In the genomic region with DNA sequence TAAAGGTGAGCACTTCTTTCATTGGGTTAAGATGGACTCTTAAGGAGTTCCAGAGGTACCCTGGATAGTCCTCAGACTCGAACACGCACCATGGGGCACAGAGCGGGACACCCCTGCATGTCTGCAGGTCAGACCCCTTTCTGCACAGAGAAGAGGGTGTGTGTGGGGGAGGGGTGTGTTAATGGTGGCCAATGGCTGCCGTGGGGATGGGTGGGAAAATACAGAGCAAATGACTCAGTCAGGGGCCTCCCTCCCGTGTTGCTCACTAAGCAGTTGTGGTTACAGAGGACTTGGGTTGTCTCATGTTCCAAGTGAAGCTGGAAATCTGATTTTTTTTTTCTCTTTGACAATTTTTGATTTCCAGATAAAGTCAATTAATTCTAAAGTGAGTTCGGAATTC, we compare ENCODE assay signal across 31 mouse cellular contexts. TPM values are rescaled to one million over a fixed set of nuclear protein-coding genes. Genes with fewer than 3 reads are reported as not detected.
DNase-seq lines count a peak whose midpoint lies in the region; ATAC-seq and TF ChIP-seq lines count a peak whose summit lies in the region.
"Had no signal": no experiment of that assay in that cellular context is flagged by ENCODE, and none has a peak within 500 bp of the region (broad histone marks: within the 10 kb centered on the region; RNA-seq: fewer than 3 reads in every experiment).

No protein-coding gene starts in this region.

- H3K9ac ChIP-seq in midbrain, embryonic 15.5 days = no peak overlapping the region
- H3K9ac ChIP-seq: heart, embryonic 13.5 days; hindbrain, embryonic 14.5 days had no signal

- no peak overlapping the region for H3K27ac ChIP-seq in midbrain, embryonic 15.5 days
- H3K27ac ChIP-seq: heart, embryonic 13.5 days; hindbrain, embryonic 14.5 days; hindbrain, postnatal 0 days had no signal

- no peaks in the 10 kb centered on the region for H3K36me3 ChIP-seq in myocyte (ENCODE audit: control insufficient read depth, insufficient read depth)
- no peaks in the 10 kb centered on the region for H3K36me3 ChIP-seq in midbrain, embryonic 15.5 days (replicated peaks)
- H3K36me3 ChIP-seq: G1E; heart, embryonic 13.5 days had no signal

- TF ChIP-seq POLR2A in myocyte (IDR thresholded peaks at IDR 0.05; ENCODE audit: insufficient read length, low read depth) = no peak
- no peak for TF ChIP-seq POLR2A in lung, adult 2 months (IDR thresholded peaks at IDR 0.05; ENCODE audit: borderline replicate concordance, extremely low read depth, low read depth, low read length)

- no peak overlapping the region for H3K4me3 ChIP-seq in myocyte
- no peak overlapping the region for H3K4me3 ChIP-seq in midbrain, embryonic 15.5 days
- H3K4me3 ChIP-seq in lung, adult 2 months (replicated peaks; ENCODE audit: extremely low read depth, low read depth, low read length) = no peak overlapping the region
- H3K4me3 ChIP-seq: heart, embryonic 13.5 days had no signal

- no peaks in the 10 kb centered on the region for H3K27me3 ChIP-seq in myocyte (ENCODE audit: control insufficient read depth, insufficient read depth, insufficient read length)
- H3K27me3 ChIP-seq in midbrain, embryonic 15.5 days (replicated peaks) = no peaks in the 10 kb centered on the region

- no peak overlapping the region for H3ac ChIP-seq in myocyte (ENCODE audit: control insufficient read depth, insufficient read length)

- WGBS in midbrain, embryonic 15.5 days = 77% methylated on average over 6 of the region's 6 CpGs
- 82% methylated on average over 6 of the region's 6 CpGs for WGBS in lung, adult 2 months

- peaks cover 9% of the 10 kb centered on the region for H3K4me1 ChIP-seq in midbrain, embryonic 15.5 days
- peaks cover 2% of the 10 kb centered on the region; the same call in 1 of the 2 replicates for H3K4me1 ChIP-seq in lung, adult 2 months (ENCODE audit: control insufficient read depth, insufficient read depth, low read length)

- no peaks in the 10 kb centered on the region for H3K9me3 ChIP-seq in midbrain, embryonic 15.5 days
- H3K9me3 ChIP-seq: G1E; heart, embryonic 13.5 days had no signal

- no peak for TF ChIP-seq CTCF in lung, adult 2 months (IDR thresholded peaks at IDR 0.05; ENCODE audit: insufficient read depth, low read length)

- H3K79me2 ChIP-seq in myocyte (ENCODE audit: control insufficient read depth, insufficient read depth) = no peaks in the 10 kb centered on the region

- H3K4me2 ChIP-seq in myocyte (ENCODE audit: low read depth) = peak overlapping the region; percentile 27
- H3K4me2 ChIP-seq in midbrain, embryonic 15.5 days = no peak overlapping the region
- H3K4me2 ChIP-seq: heart, embryonic 13.5 days; hindbrain, embryonic 14.5 days had no signal

- DNase-seq in 416B (ENCODE audit: low read depth) (peak; percentile 31), NIH3T3 (ENCODE audit: low read depth) (peak; percentile 67)
- DNase-seq in spleen, postnatal 14 days (ENCODE audit: low spot score in 2 of 2) = no peak
- no peak for DNase-seq in lung, adult 2 months
- DNase-seq: adrenal gland, postnatal 10 days; adrenal gland, postnatal 36 days; cerebellum, adult 18-20 months; cerebellum, adult 9-10 months; cerebellum, postnatal 14 days; gastrocnemius, postnatal 25 days; heart, adult 18-20 months; heart, postnatal 14 days; heart, postnatal 4 days had no signal

- ATAC-seq in midbrain, embryonic 15.5 days (replicated peaks) = no peak
- ATAC-seq: activated CD4-positive, CD25-positive, alpha-beta regulatory T cell, adult 4 months; CD4-positive, CD25-positive, alpha-beta regulatory T cell, adult 4 months; forebrain, embryonic 14.5 days; hindbrain, postnatal 0 days; inflammation-experienced regulatory T-cells, adult 6 months; intestine, embryonic 16.5 days had no signal

TF ChIP-seq in myocyte, 11 proteins besides CTCF, POLR2A, EP300 and RAD21:
- no peak for TF ChIP-seq CEBPB (IDR thresholded peaks at IDR 0.05; ENCODE audit: insufficient read depth, poor library complexity, severe bottlenecking)
- no peak for TF ChIP-seq MYOD1 (IDR thresholded peaks at IDR 0.05; ENCODE audit: control insufficient read depth in 1 of 3, insufficient read length in 2 of 3, low read depth in 2 of 3)
- no peak for TF ChIP-seq SRF (IDR thresholded peaks at IDR 0.05; ENCODE audit: control insufficient read depth, insufficient read length, low read depth)
TF ChIP-seq in myocyte: peak in this region for 0.

RNA-seq across cellular contexts. Expression of gene Calhm1, which starts 1.6 kb away (rescaled TPM):
- polyA plus RNA-seq in myocyte (2012; fragmentation: generic; extraction: Trizol) = not detected
- not detected in 2 replicates for polyA plus RNA-seq in midbrain, embryonic 15.5 days (2015; fragmentation: Nextera tagmentation; extraction: Ambion mirVana)
- not detected in 2 replicates for polyA plus RNA-seq in lung, adult 2 months (2012; rRNA removed)
- polyA plus RNA-seq: activated CD4-positive, CD25-positive, alpha-beta regulatory T cell, adult 4 months; C2C12; CD4-positive, CD25-positive, alpha-beta regulatory T cell, adult 4 months; embryonic facial prominence, embryonic 11.5 days; embryonic facial prominence, embryonic 14.5 days; forebrain, embryonic 11.5 days; forebrain, embryonic 14.5 days; G1E; gonadal fat pad, adult 2 months; heart, embryonic 13.5 days; heart, embryonic 16.5 days; hindbrain, embryonic 11.5 days; hindbrain, embryonic 14.5 days; hindbrain, postnatal 0 days; inflammation-experienced regulatory T-cells, adult 6 months; intestine, embryonic 16.5 days had no signal

RNA-seq across cellular contexts. Expression of gene Calhm2, which starts 4.3 kb away (rescaled TPM):
- 1.4 TPM for polyA plus RNA-seq in myocyte (2012; fragmentation: generic; extraction: Trizol)
- polyA plus RNA-seq in midbrain, embryonic 15.5 days (2015; fragmentation: Nextera tagmentation; extraction: Ambion mirVana) = 1.1 and 1.5 TPM in 2 replicates
- polyA plus RNA-seq in lung, adult 2 months (2012; rRNA removed) = 23.7 and 25.8 TPM in 2 replicates

RNA-seq across cellular contexts. Expression of gene Calhm3, which starts 15.1 kb away (rescaled TPM):
- not detected for polyA plus RNA-seq in myocyte (2012; fragmentation: generic; extraction: Trizol)
- polyA plus RNA-seq in midbrain, embryonic 15.5 days (2015; fragmentation: Nextera tagmentation; extraction: Ambion mirVana) = not detected in 2 replicates
- not detected in 2 replicates for polyA plus RNA-seq in lung, adult 2 months (2012; rRNA removed)
- polyA plus RNA-seq: activated CD4-positive, CD25-positive, alpha-beta regulatory T cell, adult 4 months; C2C12; CD4-positive, CD25-positive, alpha-beta regulatory T cell, adult 4 months; embryonic facial prominence, embryonic 11.5 days; embryonic facial prominence, embryonic 14.5 days; forebrain, embryonic 11.5 days; forebrain, embryonic 14.5 days; G1E; gonadal fat pad, adult 2 months; heart, embryonic 13.5 days; heart, embryonic 16.5 days; hindbrain, embryonic 11.5 days; hindbrain, embryonic 14.5 days; hindbrain, postnatal 0 days; inflammation-experienced regulatory T-cells, adult 6 months had no signal

RNA-seq across cellular contexts. Expression of gene Neurl1a, which starts 36.2 kb away (rescaled TPM):
- polyA plus RNA-seq in myocyte (2012; fragmentation: generic; extraction: Trizol) = 120 TPM
- 14.8 and 15.0 TPM in 2 replicates for polyA plus RNA-seq in midbrain, embryonic 15.5 days (2015; fragmentation: Nextera tagmentation; extraction: Ambion mirVana)
- 8.3 and 10.1 TPM in 2 replicates for polyA plus RNA-seq in lung, adult 2 months (2012; rRNA removed)
- polyA plus RNA-seq: G1E had no signal

RNA-seq across cellular contexts. Expression of gene Pdcd11, which starts 51.9 kb away (rescaled TPM):
- polyA plus RNA-seq in myocyte (2012; fragmentation: generic; extraction: Trizol) = 16.1 TPM
- 6.6 and 6.8 TPM in 2 replicates for polyA plus RNA-seq in midbrain, embryonic 15.5 days (2015; fragmentation: Nextera tagmentation; extraction: Ambion mirVana)
- polyA plus RNA-seq in lung, adult 2 months (2012; rRNA removed) = 7.7 and 9.0 TPM in 2 replicates

Comparison
In these comparisons a context has a peak if more than half of its experiments do, and no peak if none do; other contexts are left out.
1. DNase-seq: peak in 416B (single experiment) and NIH3T3 (single experiment); none in spleen, postnatal 14 days (0 of 2) and lung, adult 2 months (single experiment).